Mouse (Mus musculus) small intestine, adult 2 months (tissue): ENCODE measurements at regions not wholly inside any gene's neighbourhood (a gene's known extent, or its start where the extent isn't known, plus 50 kb on each side); places are given as distances from the start of the nearest gene placed in this dataset.

Experiments used
- CTCF ChIP-seq: fragments of 200-500 bp; IDR thresholded peaks from 2 replicates; pipeline ENCODE4 v1.5.1; 2012; ENCODE audit warnings: low read depth, mild to moderate bottlenecking, control low read depth, inconsistent platforms, low read length, moderate library complexity, mixed read lengths; ENCODE audit not compliant: insufficient replicate concordance, insufficient read length; ENCODE audit errors: extremely low read depth
- POLR2A ChIP-seq: fragments of 200-500 bp; IDR thresholded peaks from 2 replicates; pipeline ENCODE4 v1.6.1; 2012; ENCODE audit warnings: low read depth, mild to moderate bottlenecking, control low read depth, inconsistent platforms, low read length, moderate library complexity

DNA sequence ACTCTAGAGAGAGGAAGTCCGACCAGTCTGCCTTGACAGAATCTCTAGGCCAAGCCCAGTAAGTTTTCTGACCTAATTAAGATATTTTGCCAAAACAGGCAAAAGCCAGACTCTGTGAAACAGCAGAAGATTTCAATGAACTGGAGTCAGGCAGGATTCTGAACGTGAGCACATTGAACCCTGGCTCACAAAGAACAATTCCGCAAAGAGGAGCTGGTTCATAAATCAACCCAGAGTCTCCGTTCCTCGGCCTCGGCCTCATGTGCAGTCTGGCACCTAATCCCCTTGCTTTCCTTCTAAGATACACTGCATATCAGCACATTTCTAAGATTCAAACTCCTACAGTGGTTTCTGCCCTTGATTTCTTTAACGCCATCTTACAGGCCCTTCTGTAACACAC is 452.7 kb upstream of the Adamts9 start:
- TF ChIP-seq POLR2A = no peak
- TF ChIP-seq CTCF = no peak
